Mouse (Mus musculus) macrophage (primary cell): Measurements from ENCODE around the gene Dhx38. TPM values are rescaled to one million over a fixed set of nuclear protein-coding genes. Genes with fewer than 3 reads are reported as not detected.

Source experiments
- H3K27ac ChIP-seq: fragments of 350-480 bp; formaldehyde crosslinking; 2 replicates; pipeline ENCODE4 v1.9.0; 2021
- H3K36me3 ChIP-seq: fragments of 350-480 bp; formaldehyde crosslinking; 2 replicates; pipeline ENCODE4 v1.9.0; 2021; ENCODE audit errors: inconsistent target
- H3K4me3 ChIP-seq: fragments of 350-480 bp; formaldehyde crosslinking; 2 replicates; pipeline ENCODE4 v1.9.0; 2021; ENCODE audit errors: inconsistent target
- H3K79me2 ChIP-seq: fragments of 350-480 bp; formaldehyde crosslinking; 2 replicates; pipeline ENCODE4 v1.9.0; 2021; ENCODE audit errors: inconsistent target
- WGBS: methylation state at CpG from one replicate; pipeline ENCODE4 v1.1.7; 2026; ENCODE audit warnings: inconsistent platforms; ENCODE audit not compliant: missing documents; 5-methylcytosine and 5-hydroxymethylcytosine counted together
- polyA plus RNA-seq: library from polyadenylated mRNA; stranded (reverse); fragments of 250-400 nt; gene quantifications from 3 replicates; pipeline ENCODE4 v1.2.4, GENCODE M21; 2018; ENCODE audit warnings: inconsistent platforms

Dhx38 gene
- polyA plus RNA-seq, 1 experiment from 2014 or later, result 48.5 TPM

DNA sequence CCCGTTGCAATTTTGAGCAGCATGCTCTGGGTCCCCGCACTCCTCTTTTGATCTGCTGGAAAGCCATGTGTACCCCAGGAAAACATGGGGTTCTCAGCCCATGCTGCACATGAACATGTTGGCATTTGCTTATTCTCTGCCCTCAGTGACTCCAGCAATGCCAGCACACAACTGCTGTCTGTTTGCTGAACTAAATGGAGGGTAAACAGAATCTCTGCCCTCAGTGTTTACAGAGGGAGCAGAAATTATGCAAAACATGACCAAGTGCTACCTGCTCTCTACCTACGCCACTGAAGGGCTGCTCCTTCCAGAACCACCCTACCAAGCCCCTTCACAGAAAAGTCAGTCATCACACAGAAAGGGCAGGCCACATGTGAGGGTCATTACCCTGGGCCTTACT is 19.2 kb upstream of the Dhx38 start:
- Histone ChIP-seq H3K27ac (no peak overlapping the region), H3K36me3 (no peaks in the 10 kb centered on the region), H3K79me2 (no peaks in the 10 kb centered on the region), H3K4me3 (no peak overlapping the region)
- 92% methylated on average over 3 of the region's 3 CpGs for WGBS

DNA sequence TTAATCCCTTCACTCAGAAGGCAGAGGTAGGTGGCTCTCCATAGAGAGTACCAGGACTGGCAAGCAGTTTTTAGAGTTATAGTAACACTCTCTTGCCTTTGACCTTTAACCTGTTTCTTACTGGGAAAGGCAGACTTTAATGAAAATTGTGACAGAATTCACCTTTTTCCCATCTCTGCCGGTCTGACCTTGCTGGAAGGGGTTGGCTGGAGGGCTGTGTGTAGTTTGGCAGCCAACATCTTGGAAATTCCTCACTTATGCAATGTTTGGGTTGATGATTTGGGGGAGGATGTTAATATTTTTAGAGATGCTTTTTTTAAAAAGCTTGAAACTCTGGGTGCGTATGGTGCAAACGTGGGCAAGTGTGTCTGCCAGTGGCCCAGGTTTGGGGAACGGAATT is 18.6 kb upstream of the Dhx38 start:
- H3K36me3 ChIP-seq, result no peaks in the 10 kb centered on the region
- H3K27ac ChIP-seq, result no peak overlapping the region
- no peak overlapping the region for H3K4me3 ChIP-seq
- H3K79me2 ChIP-seq, result no peaks in the 10 kb centered on the region
- 74% methylated on average over 4 of the region's 4 CpGs for WGBS

DNA sequence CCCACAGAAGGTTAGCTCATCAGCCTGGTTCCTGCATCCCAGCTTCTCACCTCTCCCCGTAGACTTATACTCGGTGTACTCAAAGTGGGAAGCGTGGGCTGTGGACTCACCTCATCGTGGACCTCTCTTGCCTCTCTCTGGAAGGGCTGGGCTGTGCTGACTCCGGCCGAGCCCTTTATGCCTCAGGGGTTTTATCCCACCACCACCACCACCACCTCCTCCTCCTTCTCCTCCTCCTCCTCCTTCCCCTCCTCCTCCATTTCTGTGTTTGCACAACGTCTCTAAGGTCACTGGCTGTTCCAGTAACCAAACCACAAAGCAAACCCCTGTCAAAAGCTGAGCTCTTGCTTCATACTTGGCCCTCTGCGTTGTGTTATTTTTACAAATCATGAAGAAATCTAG is 13.2 kb upstream of the Dhx38 start, which contains the start of gene Hp:
Gene Hp, minus strand, starts transcription at position 273 of the 402 bp plus-strand sequence.
- no peaks in the 10 kb centered on the region for H3K36me3 ChIP-seq
- no peaks in the 10 kb centered on the region for H3K79me2 ChIP-seq
- WGBS, result 17% methylated on average over 7 of the region's 8 CpGs
- H3K27ac ChIP-seq, result no peak within 1 kb of the TSS
- H3K4me3 ChIP-seq, result no peak within 1 kb of the TSS

DNA sequence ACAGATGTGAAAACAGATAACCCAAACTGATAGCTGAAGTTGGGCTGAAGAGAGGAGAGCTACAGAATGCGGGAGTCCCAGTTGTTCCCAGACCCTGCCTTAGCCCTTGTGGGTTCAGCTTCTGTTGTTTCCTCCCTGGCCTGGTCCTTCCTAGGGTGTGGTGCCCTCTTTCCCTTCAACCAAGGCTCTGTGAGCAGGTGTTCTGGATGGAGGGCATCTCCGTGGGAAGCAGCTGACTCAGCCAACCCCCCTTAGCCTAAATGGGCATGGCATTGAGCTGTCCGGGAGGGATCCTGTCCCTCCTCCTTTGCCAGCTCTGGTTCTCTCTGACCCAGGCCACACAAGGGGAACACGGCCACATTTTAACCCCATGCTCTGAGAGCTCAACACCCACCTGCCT is 10.7 kb upstream of the Dhx38 start:
- Histone ChIP-seq H3K36me3 (peaks cover 4% of the 10 kb centered on the region; the same call in 1 of the 2 replicates), H3K4me3 (no peak overlapping the region), H3K27ac (no peak overlapping the region), H3K79me2 (no peaks in the 10 kb centered on the region)
- WGBS, result 88% methylated on average over 3 of the region's 4 CpGs

DNA sequence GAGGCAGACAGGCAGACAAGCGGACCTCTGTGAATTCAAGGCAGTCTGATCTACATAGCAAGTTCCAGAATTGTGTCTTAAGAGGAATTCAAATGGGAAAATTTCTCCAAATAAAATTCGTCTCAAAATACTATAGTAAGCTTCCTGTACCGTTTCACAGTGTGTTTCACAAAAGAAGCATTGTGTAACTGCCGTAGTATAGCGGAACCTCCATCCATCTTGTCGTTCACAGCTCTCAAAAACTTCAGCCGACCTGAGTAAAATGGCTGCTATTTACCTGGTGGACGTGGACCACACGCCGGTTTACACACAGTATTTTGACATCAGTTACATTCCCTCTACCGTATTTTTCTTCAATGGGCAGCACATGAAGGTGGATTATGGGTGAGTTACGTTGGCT is 5.5 kb upstream of the Dhx38 start:
- WGBS, result 87% methylated on average over 12 of the region's 12 CpGs

DNA sequence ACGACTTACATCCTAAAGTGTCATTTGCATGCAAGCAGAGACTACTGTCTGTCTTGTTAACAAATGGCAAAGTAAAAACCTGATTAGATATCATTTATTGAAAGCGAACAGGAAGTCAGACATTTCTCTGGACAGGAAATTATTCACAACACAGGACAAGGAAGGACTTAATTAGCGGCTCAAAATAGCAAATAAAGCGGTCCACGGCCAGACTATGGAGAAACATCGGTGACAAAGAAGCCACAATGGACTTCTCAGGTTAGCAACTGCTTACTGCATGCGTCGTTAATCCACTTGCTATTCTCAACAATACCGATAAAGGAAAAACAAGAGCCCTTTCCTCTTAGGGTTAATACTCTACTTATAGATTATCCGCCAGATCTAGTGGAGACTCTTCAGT is 895 bp downstream of the Dhx38 start:
- Histone ChIP-seq H3K36me3 (peaks cover 35% of the 10 kb centered on the region), H3K27ac (peak overlapping the region; percentile 88), H3K79me2 (peaks cover 40% of the 10 kb centered on the region), H3K4me3 (peak overlapping the region; percentile 97)
- WGBS, result 3% methylated on average over 10 of the region's 10 CpGs

More for the DNA sequence above, 5.5 kb upstream of the Dhx38 start:
- H3K27ac ChIP-seq, result no peak overlapping the region
- H3K4me3 ChIP-seq, result no peak overlapping the region
- H3K79me2 ChIP-seq, result peaks cover 9% of the 10 kb centered on the region; the same call in 1 of the 2 replicates
- H3K36me3 ChIP-seq, result peaks cover 22% of the 10 kb centered on the region

DNA sequence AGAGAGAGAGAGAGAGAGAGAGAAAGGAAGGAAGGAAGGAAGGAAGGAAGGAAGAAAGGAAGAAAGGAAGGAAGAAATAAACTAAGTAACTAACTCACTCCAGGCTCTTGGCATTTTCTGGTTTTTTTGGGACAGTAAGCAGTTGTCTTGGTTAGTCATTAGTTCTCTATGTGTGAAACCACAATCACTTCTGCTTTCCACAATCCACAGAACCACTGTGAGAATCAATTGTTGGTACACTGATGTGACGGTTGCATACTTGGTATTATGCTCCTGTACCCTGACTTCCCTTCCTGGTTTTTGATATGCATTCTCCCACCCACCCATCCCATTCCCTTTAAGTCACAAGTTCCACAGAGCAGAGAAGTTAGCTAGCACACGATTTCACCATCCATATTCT is 1.8 kb downstream of the Dhx38 start:
- 0% methylated on average over 1 of the region's 2 CpGs for WGBS
- peaks cover 40% of the 10 kb centered on the region for H3K79me2 ChIP-seq
- peak overlapping the region; percentile 13; the same call in 1 of the 2 replicates for H3K27ac ChIP-seq
- peaks cover 38% of the 10 kb centered on the region for H3K36me3 ChIP-seq
- H3K4me3 ChIP-seq, result peak overlapping the region; percentile 97; the same call in 1 of the 2 replicates

DNA sequence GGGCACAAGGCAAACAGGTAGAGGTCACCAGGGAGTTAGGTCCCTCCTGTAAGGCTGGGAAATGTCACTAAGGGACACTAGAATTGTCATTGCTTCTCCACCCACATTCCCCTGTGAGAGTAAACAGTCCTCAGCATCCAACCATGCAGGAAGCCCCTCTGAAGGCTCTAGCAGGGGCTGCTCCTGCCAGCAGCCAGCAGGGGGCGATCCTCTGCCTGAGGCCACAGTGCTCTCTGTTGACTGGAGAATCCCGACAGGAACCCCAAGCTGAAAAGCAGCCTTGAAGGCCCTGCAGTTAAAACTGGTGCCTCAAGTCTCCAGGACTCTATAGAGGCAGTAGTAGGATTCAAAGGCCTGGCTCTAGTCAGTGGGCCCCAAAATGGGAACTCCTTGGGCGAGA is 14.0 kb downstream of the Dhx38 start:
- no peaks in the 10 kb centered on the region for H3K79me2 ChIP-seq
- H3K4me3 ChIP-seq, result no peak overlapping the region
- no peak overlapping the region for H3K27ac ChIP-seq
- peaks cover 96% of the 10 kb centered on the region for H3K36me3 ChIP-seq
- 64% methylated on average over 3 of the region's 3 CpGs for WGBS

DNA sequence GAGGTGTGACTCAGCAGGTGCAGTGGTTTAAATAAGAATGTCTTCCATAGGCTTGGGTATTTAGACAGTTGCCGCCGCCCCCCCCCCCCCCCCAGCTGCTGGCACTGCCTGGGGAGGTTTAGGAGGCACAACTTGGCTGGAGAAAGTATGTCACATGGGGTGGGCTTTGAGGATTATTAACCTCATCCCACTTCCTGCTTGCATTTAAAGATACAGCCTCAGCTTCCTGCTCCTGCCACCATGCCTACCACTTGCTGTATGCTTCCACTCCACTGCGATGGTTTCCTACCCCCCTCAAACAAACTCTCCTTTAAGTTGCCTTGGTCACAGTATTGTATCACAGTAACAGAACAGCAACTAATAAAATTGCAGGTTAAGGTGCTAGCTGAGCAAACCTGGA is 21.6 kb downstream of the Dhx38 start:
- Histone ChIP-seq H3K36me3 (peaks cover 20% of the 10 kb centered on the region), H3K4me3 (no peak overlapping the region), H3K27ac (no peak overlapping the region), H3K79me2 (no peaks in the 10 kb centered on the region)
- WGBS, result 14% methylated on average over 1 of the region's 3 CpGs

DNA sequence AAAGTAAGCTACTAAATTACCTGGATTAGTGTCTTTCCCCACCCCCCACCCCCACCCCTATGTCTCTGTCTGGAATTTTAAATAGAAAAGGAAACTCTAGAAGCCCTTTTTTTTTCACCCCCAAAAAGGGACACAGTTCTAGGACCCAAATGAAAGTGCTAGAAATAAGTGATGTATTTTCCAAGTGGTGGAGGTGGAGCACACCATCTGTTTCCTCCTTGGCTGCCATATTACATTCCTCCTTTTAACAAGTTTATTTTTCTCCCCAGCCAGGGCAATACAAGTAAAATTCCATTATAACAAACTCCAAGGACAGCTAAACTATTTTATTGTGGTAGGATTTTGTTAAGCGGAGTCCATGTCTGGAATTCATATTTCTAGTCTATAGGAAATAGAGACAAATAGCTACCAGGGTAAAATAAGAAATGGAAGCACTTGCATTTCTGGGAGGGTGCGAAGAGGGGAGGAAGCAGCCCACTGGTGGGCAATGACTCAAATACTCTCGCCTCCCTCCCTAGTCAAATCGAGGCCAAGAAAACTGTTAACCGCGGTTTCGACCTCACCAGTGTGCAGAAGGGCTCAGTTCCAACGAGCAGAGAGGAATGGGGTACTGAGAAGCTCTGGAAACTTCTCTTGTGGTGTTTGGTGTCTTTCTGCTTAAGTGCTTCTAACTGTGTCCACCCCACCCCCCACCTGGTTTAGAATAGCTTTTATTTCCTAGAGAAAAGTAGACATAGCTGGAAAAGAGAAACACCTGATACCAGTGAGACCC is 22.7 kb downstream of the Dhx38 start:
- Histone ChIP-seq H3K36me3 (peaks cover 10% of the 10 kb centered on the region), H3K79me2 (no peaks in the 10 kb centered on the region), H3K27ac (no peak overlapping the region), H3K4me3 (no peak overlapping the region)
- WGBS, result 73% methylated on average over 8 of the region's 8 CpGs

DNA sequence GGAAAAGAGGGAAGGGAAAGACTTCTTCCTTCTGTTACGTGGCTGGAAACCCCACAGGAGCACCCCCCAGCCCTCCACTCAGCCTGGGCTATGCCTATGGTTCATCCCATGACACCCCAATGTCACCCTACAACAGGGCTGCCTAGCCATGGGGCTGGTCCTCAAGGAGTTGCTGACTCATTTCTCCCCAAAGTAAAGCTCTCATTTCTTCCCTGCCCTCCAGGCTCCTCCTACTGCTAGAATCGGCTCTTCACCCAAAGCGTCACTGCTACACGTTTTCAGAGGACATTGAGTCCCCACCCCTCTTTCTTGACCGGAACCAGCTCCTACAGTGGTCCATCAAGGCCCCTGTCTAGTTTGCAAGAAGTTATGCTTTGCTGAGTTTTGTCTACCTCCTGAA is 23.5 kb downstream of the Dhx38 start:
- Histone ChIP-seq H3K4me3 (no peak overlapping the region), H3K27ac (no peak overlapping the region), H3K36me3 (peaks cover 2% of the 10 kb centered on the region; the same call in 1 of the 2 replicates), H3K79me2 (no peaks in the 10 kb centered on the region)
- 78% methylated on average over 5 of the region's 5 CpGs for WGBS

DNA sequence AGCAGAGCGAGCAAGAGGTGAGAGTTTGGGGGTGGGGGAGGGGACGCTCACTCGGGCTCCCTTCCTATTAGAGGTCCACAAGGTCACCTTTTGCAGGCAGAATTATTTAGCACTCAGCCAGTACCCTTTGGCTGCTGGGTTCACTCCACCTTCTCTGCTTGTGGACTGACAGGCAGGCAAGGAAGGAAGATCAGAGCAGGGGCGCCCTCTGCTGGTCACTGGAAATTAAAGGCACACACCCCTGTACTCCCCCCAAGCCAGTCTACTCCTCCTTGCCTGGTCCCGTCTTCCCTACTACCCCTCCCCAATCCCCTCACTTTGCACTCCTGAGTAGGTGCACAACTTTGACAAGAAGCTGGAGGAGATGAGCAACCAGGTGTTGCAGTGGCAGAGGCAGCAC is 29.0 kb downstream of the Dhx38 start:
- Histone ChIP-seq H3K36me3 (no peaks in the 10 kb centered on the region), H3K79me2 (no peaks in the 10 kb centered on the region), H3K4me3 (no peak overlapping the region), H3K27ac (no peak overlapping the region)
- 27% methylated on average over 5 of the region's 5 CpGs for WGBS

DNA sequence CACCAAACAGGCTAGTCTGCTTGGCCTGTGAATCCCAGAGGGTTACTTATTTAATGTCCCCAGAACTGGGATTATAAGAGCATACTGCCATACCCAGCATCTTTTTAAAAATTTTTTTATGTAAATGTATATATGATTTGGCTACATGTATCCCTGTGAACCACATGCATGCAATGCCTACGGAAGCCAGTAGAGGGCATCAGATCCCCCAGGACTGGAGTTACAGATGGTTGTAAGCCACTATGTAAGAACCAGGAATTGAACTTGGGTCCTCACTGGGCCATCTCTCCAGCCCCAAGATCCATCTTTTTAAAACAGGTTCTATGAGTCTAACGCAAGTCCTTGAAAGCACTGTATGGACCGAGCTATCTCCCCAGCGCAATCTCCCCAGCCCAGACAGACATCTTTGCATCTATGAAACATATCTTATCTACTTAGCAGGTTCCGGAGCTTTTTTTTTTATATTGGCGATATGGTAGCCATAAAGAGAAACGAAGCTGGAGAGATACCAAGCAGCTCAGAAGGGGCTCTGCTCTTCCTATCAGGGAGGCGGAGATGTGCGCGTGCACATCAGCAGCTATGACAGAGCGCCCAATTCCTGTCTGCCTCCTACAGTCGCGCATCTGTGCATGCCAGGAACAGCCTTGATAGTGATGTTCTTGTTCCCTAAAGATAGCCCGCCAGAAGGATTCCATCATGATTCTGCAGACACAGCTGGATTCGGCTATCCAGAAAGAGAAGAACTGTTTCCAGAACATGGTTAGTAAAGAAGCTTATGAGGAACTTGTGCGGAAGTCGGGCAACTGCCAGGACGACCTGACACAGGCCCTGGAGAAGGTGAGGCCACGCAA is 30.3 kb downstream of the Dhx38 start:
- no peak overlapping the region for H3K27ac ChIP-seq
- WGBS, result 90% methylated on average over 19 of the region's 19 CpGs
- H3K79me2 ChIP-seq, result no peaks in the 10 kb centered on the region
- no peak overlapping the region for H3K4me3 ChIP-seq
- H3K36me3 ChIP-seq, result no peaks in the 10 kb centered on the region

DNA sequence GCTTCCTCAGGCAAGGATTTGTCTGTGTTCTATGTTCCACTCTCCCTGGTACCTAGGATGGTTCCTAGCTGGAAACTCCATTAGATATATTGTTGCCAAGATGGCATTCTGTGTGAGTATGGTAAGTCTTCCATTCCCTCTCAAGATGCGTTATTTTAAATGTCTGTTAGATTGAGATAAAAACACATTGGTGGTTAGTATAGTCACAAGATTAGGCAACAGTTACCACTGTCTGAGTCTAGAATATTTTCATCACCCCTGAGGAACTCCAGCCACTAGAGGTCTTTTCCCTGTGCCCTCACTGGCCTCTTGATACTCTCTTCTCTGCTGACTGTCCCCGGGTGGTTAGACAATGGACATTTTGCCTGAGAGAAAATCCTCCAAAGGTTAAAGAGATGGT is 41.7 kb downstream of the Dhx38 start:
- H3K4me3 ChIP-seq, result no peak overlapping the region
- H3K27ac ChIP-seq, result no peak overlapping the region
- WGBS, result 82% methylated on average over 2 of the region's 2 CpGs
- no peaks in the 10 kb centered on the region for H3K36me3 ChIP-seq
- no peaks in the 10 kb centered on the region for H3K79me2 ChIP-seq

DNA sequence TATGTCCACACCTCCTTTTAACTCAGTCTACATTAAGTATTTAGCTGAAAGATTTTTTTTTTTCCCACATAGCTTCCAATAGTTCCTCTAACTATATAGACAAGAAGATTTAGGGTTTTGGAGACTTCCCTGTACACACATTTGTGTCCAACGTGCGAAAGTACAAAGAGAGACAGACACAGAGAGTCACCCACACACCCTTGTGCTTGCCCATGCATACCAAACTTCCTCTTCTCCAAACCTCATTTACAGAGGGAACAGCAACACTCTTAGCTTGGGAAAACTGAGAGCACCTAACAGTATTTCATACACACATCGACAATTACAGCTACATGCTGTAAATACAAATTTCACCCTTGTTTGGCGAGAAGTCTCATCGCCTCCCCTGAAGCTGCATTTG is 60.1 kb downstream of the Dhx38 start:
- Histone ChIP-seq H3K36me3 (no peaks in the 10 kb centered on the region), H3K27ac (no peak overlapping the region), H3K79me2 (no peaks in the 10 kb centered on the region), H3K4me3 (no peak overlapping the region)
- 79% methylated on average over 5 of the region's 5 CpGs for WGBS
